Mouse (Mus musculus) adrenal gland, postnatal 25 days (tissue): ENCODE measurements at regions not wholly inside any gene's neighbourhood (a gene's known extent, or its start where the extent isn't known, plus 50 kb on each side); places are given as distances from the start of the nearest gene placed in this dataset.
"Not testable (repeated sequence)": the region's sequence is repeated elsewhere in the genome, so short reads cannot be mapped to it uniquely, and the experiment has no call there.

Source experiments
- DNase-seq: peaks from one replicate; pipeline ENCODE4 v3.0.0; 2021; ENCODE audit warnings: mixed read lengths

DNA sequence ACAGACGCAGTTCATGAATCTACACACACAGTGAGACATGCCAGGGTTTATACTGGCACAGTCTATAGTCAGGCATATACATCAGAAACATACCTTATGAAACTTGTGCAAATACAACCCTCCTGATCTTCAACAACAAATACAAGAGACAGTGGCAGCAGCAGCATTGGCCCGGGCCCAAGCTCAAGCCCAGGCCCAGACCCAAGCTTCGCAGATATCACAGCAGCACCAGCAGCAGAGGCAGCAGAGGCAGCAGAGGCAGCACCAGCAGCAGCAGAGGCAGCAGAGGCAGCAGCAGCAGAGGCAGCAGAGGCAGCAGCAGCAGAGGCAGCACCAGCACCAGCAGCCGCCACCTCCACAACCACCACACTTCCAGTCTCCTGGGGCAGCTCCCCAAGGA lies 80.0 kb downstream of the Samd9l start:
- no peak for DNase-seq

DNA sequence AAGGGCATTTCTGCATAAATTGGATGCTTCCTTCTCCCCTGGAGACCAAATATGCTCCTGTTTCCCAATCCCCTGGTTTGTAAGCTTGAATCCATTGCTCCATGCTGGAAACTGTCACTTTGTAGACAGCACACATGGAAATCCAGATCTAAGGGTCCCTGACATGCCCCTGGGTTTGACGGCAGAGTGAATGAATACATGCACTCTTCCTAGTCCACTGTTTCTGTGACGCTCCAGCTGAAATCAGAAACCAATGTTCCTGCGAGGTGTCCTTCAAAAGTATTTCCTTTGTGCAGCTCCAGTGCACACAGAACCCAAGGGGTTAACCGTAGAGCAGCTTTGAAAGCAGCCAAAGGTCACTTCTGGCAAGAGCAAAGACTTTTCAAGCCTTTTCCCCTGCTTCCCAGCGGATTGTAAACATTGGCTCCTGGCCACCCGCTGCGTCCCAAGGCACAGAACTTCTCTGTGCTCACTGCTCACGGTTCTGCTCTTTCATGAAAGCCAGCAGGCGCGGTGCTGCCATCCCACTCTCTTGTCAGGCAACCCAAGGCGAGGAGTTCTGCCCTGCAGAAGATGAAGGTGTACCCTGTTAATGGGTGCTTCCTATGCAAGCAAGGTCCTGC lies 91.7 kb downstream of the Samd9l start:
- DNase-seq, result peak; percentile 37

DNA sequence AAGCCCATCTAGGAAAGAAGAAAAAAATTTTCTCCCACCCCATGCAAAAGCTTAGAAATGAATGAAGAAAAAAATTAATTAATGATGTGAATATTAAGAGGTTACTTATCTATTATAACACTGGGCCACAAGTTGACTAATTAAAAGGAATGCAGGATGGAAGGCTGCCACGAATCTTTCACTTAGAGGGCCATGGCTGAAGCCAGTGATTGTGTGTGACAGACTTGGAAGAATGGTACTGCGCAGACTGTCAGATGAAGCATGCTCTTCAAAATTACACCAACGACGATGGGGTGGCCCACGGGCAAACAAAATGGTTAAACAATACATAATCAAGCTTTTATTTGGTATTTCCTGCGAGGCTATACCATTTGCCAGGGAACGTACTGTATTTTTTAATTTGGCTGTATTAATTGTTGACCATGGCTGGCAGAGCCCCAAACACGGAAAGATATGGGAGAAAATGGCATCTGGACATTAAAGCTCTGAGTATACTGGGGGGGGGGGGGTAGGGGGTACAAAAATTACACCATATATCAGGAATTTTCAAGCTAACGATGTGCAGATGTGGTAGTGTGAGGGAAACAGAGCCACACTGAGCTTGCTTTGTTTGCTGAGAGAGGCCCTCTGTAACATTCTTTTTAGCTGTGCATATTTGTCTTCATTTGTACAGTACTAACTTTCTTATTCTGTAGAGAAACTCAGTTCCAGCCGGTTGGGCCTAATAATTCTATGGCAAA lies 94.3 kb downstream of the Samd9l start:
- DNase-seq, result not testable (repeated sequence)

DNA sequence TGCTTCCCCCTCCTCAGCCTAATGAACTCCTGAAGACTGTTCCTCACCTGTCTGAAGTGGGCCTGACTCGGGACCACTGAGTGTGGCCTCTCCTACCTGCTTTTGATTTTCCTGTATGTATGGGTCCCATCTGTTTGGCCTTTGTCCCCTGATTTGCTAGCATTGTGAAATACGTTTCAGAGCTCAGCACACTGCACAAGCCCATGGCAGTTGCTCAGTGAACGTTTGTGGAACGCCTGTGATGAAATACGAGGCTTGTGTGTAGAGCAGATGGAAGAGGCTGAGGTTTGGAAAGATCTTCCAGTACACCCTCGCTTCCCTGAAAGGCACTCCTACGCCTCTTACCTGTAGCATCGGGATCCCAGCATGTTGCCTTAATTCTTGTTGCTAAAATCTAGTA lies 106.1 kb downstream of the Samd9l start:
- not testable (repeated sequence) for DNase-seq

DNA sequence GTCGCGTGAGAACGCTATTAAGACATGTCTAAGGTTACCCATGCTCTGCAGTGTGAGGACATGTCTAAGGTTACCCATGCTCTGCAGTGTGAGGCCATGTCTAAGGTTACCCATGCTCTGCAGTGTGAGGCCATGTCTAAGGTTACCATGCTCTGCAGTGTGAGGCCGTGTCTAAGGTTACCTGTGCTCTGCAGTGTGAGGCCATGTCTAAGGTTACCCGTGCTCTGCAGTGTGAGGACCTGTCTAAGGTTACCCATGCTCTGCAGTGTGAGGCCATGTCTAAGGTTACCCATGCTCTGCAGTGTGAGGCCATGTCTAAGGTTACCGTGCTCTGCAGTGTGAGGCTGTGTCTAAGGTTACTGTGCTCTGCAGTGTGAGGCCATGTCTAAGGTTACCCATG lies 107.4 kb downstream of the Samd9l start:
- not testable (repeated sequence) for DNase-seq

DNA sequence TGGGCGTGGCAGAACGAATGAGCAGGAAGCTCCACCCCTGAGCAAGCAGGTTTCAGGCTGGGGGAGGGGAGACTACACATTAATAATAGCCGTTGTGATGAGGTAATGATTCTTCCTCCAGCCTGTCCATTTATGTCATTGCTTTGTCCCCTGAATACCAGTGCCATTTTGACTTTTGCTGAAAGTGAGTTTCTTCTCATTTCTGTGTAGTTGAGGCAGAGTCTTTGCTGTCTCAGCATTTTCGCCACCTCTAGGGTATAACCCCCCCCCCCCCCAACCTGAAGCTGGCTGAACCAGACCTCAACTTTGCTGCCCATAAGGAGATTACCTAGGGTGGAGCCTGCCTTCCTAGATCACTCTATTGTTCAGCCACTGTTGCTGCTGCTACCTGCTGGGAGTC lies 130.6 kb downstream of the Samd9l start:
- DNase-seq, result not testable (repeated sequence)

DNA sequence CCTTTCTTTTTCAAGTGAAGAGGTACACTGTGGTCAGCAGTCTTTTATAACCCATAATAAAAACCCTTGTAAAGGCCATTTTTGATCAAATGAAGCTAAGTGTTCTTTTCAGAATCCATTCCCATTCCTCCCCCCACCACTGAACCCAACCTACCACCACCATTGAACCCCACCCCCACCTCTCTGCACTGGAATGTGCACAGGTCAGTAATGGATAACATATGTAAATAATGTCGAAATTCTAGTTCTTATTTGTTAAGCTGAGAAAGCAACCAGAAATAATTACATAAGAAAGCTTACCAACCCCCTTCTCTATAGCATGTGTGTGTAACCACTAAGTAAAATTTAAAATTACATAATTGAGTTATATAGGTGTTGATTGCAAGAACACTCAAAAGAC lies 133.9 kb downstream of the Samd9l start:
- DNase-seq, result not testable (repeated sequence)
